Mouse (Mus musculus): ENCODE measurements around the gene Emp3. TPM values are rescaled to one million over a fixed set of nuclear protein-coding genes. Genes with fewer than 3 reads are reported as not detected.
"Not testable (repeated sequence)": the region's sequence is repeated elsewhere in the genome, so short reads cannot be mapped to it uniquely, and the experiment has no call there.

Emp3 gene
- total RNA-seq (2021) = 1 to 10 TPM; 2.1 to 2.3 TPM
- long read RNA-seq, partial matches to known transcripts = 0 of 1 reads
- long read RNA-seq, other reads (novel, unspliced or antisense) = 0 of 1 reads

DNA sequence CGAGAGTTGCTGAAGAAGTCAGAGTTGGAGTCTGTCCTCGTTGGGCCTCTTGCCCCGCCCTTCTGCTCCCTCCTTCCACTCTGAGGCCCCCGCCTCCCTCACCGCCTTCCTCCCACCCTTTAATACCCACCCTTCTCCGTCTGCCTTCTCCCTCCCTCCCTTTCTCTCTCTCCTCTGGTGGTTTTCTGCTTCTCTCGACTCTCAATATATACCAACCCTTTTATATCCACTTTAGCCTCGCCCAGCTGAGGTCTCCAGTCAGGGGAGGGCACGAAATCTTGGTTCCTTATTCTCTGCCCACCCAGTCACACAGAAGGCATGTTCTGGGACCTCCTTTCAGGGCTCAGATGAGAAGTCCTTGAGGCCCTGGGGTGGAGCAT lies at the start of gene Emp3:
Emp3 (minus strand) TSS at position 163 of the 380 bp plus-strand sequence.
- DNase-seq (ENCODE audit: low spot score in 2 of 2) = no peak

DNA sequence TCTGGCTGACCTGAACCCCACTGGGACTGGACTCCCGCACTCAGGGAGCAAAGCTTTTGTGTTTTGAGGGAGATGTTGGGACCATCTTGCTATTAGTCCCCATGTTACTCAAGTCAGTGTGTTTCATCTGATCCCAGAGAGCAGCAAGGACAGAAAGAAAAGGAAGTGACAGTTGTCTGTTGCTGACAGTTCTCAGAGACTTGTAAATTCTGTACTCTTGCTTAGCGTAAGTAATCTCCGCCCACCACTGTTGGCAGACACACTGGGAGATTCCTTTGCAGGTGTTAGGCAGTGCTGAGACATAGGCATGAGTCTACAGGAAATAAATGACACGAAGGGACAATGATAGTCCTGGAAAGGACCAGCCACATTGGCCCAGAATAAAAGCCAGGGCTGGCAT lies 35.4 kb upstream of the Emp3 start:
- DNase-seq (ENCODE audit: low spot score in 2 of 2) = no peak

DNA sequence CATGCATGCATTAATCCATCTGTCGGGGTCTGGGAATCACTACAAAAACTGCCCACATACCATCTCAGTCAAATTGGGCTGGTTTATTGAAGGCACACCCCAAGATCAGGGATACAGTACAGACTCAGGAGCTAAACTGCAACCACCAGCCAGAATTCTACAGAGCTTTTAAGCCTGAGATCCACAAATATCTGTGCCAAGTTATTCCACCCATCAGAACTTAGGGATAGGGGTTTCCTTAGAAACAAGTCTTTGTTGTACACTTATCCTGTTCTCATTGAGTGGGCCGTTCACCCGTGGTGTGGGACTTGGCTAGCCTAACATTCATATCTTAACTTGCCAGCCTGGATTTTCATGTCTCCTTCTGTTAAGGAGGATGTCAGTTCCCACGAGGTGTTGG lies 27.9 kb upstream of the Emp3 start:
- peak in 1 of 2 experiments; percentile 20 for DNase-seq (ENCODE audit: low spot score in 2 of 2)

DNA sequence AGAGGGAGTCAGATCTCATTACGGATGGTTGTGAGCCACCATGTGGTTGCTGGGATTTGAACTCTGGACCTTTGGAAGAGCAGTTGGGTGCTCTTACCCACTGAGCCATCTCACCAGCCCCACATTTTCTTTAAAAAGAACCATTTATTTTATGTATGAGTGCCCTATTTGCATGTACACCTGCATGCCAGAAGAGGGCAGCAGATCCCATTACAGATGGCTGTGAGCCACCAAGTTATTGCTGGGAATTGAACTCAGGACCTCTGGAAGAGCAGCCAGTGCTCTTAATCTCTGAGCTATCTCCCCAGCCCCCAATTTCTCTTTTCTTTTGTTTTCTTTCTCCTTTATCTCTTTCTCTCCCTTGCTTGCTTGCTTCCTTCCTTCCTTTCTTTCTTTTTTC lies 22.1 kb upstream of the Emp3 start:
- DNase-seq (ENCODE audit: low spot score in 2 of 2) = not testable (repeated sequence)

DNA sequence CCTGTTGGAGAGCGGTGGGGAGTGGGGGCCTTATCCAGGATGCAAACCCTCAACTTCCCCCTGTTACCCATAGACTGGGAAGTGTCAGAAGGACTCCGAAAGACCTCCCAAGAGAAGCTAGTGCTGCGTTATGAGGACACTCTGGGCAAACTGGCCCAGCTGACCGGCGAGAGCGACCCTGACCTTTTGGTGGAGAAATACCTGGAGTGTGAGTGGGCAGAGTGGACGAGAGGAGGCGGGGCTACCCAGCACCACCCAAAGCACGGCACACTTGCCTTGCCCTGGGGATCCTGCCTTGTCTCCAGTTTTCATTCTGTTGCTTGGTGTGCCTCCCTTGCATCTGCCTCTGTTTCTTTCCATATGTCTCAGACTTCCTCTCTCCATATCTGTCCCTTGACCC lies 20.8 kb upstream of the Emp3 start:
- DNase-seq (ENCODE audit: low spot score in 2 of 2) = no peak

DNA sequence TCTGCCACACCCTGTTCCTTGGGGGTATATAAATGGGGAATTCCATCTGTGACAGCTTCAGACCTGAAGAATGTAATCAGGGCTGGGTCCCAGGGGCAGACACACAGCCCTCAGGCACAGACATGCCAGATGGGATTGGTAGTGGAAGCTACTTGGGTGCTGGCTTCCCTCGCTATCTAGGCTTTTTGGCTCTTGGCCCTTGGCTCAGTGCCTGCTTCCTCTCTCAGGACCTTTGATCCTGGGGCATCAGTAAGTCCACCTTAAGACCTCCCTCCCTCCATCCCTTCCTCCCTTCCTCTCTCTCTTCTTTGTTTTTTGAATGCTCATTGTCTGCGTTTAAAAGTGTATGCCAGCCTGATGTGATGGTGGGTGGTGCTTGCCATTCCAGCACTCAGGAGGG lies 18.6 kb upstream of the Emp3 start:
- no peak for DNase-seq (ENCODE audit: low spot score in 2 of 2)

DNA sequence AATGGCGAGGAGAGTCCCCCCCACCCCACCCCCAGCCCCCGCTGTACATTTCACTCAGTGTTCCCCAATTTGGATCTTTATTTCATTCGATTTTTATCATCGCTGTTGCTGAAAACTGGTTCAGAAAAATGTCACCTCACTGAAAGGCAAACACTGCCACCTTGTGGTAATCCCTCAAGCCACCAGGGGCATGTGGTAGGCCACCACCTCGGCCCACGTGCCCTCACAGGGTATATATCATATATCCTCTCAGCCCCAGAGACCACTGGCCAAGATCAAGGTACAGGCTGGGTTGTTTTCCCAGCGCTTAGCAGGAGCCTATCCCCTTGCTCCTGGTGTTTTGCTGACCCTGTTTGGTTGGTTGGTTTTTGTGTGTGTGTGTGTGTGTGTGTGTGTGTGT lies 13.9 kb upstream of the Emp3 start:
- peak in 1 of 2 experiments; percentile 69 for DNase-seq (ENCODE audit: low spot score in 2 of 2)

DNA sequence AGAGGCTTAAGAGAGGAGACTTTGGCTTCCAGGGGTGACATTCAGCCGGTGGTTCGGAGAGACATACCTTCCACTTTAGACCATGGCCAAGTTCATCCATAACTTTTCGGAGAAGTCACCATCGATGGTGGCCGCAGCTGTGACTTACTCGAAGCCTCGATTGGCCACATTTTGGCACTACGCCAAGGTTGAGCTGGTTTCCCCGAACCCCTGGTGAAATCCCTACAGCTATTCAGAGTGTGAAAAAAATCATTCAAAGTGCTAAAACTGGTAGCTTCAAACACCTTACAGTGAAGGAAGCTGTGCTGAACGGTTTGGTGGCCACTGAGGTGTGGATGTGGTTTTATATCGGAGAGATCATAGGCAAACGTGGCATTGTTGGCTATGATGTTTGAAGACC lies 12.6 kb upstream of the Emp3 start:
- DNase-seq (ENCODE audit: low spot score in 2 of 2) = not testable (repeated sequence)

DNA sequence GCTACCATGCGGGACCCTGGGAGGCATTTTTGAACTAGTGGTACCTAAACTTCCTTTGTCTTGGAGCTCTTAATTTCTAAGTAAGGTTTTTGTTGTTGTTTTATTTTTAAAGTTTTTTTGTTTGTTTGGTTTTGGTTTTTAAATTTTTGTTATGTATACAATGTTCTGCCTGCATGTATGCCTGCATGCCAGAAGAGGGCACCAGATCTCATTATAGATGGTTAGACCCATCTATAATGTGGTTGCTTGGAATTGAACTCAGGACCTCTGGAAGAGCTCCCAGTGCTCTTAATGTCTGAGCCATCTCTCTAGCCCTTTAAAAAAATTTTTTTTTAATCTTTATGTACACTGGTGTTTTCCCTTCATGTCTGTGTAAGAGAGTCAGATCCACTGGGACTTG lies 8.5 kb upstream of the Emp3 start:
- DNase-seq (ENCODE audit: low spot score in 2 of 2) = no peak

DNA sequence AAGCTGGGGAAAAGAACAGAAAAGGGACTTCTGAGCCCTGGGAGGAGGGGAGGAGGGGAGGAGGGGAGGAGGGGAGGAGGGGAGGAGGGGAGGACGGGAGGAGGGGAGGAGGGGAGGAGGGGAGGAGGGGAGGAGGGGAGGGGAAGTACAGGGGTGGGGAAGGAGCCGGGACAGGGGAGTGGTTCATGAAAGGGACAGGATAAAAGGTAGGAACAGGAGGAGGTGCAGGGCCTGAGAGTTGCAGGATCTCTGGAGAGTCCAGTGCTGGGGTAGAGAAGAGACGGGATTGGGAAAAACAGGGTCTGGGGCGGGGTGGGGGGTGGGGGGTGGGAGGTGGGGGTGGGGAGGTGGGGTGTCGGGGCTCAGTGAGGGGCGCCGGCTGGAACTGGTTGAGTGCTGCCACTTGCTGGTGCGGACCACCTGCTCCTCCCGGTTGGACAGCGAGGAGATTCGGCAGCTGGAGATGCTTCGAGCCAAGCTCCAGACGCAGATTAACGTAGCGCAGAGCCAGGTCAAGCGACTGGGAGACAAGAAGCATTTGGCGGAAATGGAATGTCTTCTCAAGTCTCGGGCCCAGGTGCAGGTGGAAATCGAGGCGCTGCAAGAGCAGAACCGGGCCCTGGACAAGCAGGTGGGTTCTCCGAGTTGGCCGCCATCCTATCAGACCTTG lies 7.6 kb upstream of the Emp3 start:
- DNase-seq (ENCODE audit: low spot score in 2 of 2) = no peak

DNA sequence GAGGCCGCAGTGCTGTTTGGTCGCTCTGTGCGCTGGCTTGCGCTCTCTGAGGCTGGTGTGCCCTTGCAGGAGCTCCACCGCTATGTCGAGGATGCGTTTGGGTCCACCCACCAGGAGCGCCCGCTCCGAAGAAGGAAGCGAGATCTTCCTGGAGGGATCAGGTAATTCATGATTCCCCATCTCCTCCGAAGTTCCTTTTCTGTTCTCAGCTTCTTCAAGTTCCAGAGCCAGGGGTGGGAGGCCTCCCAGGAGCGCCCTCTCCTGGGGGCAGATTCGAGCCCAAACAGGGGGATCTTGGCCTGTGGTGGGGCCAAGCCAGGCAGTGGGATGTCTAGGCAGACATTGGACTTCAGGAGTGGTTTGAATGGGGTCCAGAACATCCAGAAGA lies 3.2 kb upstream of the Emp3 start:
- no peak for DNase-seq (ENCODE audit: low spot score in 2 of 2)

DNA sequence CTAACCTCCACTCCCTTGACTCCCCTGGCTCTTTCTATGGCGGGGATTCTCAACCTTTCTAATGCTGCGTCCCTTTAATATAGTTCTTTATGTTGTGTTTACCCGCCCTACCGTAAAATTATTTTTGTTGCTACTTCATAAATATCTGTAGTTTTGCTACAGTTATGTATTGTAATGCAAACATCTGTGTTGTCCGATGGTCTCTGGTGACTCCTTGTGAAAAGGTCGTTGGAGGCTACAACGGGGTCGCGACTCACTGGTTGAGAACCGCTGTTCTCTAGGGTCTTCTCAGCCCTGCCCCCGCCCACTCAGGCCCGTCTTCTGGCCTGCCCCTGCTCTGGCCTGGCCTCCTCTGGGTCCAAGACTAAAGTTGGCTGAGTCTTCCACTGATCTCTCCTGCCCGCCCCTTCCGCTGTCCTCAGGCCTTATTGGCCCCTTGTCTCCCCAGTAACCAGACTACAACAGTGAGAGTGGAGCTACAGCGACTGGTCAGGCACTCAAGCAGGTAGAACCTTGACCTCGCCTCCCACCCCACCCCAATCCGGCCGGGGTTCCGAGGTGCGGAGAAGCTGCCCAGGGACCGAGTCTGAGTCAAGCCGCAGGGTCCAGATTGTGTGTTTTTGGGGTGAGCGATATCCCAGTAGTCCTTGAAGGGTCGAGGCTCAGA lies 2.7 kb upstream of the Emp3 start, which contains the start of gene Ccdc114:
Ccdc114 (plus strand) TSS at position 311 of the 667 bp plus-strand sequence.
- peak in 1 of 2 experiments; percentile 34 for DNase-seq (ENCODE audit: low spot score in 2 of 2)

DNA sequence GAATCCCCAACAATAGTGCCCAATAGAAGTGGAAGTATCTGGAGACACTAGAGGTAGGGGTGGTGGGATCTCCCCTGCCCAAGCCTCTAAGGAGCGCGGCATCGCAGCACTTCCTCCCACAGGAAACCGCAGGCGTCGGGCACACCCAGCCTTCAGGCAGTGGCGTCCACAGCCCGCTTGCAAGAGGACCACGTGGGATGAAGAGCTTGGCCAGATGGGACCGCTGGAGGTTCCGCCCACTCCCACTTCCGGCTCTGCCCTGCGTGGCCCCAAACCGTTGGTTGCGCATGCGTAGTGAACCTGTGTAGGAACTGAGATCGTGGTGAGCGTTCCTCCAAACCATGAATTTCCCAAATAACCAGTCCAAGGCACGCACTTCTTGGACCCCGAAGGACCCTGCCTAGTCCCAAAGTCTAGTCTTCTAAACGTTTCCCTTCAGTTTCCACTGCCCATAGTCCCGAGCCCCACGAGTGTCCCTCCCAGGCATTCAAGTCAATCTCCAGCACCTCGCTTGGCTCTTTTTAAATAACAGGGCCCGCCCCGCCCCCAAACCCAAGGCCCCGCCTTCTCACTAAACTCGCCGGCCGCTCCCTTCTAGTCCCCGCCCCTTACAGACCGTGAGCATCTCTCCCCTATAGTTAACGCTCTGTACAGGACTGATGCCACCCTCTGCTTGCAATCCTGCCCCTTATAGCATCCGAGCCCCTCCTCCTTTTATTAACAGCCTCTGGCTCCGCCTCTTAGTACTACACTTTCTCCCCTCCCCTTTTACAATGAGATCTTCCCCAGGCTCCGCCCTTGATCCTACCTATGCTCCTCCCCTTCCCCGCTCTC lies 1.9 kb upstream of the Emp3 start:
- DNase-seq (ENCODE audit: low spot score in 2 of 2) = peak; percentile 89 to 97

DNA sequence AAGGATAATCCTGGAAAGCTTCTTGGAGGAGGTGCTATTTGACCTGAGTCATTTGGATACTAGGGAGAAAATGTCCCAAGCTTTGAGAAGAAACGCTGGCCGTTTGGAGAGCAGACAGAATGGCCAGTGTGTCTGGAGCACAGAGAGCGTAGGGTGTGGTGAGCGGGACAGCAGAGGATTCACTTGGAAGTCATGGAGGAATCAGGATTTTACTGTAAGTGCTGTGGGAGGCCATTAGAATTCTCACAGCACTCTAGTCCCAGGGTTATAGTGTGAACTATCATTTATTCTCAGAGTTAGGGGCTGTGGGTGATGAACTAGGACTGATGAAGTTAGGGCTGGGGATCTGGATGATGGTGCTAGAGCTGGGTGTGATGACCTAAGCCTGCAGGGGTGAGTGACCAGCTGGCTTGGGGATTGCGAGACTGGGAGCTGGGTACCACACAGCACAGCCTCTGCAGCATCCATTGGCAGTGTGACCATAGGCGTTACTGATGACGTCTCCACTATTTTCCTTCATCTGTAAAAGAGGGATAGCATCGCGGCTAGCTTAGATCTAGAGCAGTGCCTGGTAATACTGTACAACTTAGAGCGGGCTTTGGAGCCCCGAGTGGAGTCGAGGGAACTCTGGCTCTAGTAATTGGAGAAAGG lies 871 bp upstream of the Emp3 start:
- no peak for DNase-seq (ENCODE audit: low spot score in 2 of 2)

DNA sequence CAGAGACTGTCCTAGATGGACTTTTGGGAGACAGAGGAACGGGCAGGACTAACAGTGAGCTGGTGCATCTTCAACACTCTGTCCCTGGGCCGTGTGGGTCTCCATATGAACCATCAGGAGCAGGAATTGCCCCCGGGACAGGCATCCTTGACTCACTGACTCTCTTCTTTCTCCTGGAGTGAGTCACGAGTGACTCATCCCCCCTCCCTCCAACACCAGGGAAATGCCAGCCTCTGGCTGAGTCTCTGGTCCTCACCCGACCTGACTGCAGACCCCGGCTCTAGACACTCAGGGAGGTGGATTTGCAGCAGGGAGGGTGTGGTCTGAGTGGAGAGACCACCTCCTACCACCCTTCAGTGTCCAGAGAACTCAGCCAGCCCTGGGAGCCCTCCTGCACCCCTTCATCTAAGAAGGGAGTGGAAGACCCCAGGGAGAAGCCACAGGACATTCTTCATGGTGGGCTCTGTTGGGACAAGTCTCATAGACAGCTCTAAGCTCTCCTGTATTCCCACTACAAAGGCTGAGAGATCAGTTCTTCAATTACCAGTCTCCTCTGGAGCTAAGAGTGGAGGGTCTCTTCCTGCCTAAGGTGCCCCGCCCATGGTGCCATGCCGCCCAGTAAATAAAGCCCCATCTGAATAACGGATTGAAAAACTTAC lies 492 bp downstream of the Emp3 start:
- no peak for DNase-seq (ENCODE audit: low spot score in 2 of 2)

DNA sequence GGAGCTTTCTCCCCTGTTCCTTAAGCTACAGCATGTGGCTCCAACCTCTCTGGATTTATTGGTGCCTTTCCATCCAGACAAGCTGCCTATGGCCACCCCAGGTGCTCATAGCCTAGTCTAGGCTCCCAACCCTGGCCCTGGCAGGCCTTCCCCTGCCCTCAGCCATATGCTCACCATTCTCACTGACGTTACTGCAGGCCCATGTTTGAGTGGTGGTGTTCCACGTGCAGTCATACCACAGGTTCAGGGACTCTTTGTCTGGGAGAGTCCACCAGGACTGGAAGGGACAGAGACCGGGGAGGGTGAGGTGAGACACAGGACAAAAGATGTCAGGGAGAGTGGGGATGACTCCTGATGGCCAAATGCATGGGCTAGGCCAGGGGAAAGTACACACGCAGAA lies 1.4 kb downstream of the Emp3 start:
- DNase-seq (ENCODE audit: low spot score in 2 of 2) = no peak

DNA sequence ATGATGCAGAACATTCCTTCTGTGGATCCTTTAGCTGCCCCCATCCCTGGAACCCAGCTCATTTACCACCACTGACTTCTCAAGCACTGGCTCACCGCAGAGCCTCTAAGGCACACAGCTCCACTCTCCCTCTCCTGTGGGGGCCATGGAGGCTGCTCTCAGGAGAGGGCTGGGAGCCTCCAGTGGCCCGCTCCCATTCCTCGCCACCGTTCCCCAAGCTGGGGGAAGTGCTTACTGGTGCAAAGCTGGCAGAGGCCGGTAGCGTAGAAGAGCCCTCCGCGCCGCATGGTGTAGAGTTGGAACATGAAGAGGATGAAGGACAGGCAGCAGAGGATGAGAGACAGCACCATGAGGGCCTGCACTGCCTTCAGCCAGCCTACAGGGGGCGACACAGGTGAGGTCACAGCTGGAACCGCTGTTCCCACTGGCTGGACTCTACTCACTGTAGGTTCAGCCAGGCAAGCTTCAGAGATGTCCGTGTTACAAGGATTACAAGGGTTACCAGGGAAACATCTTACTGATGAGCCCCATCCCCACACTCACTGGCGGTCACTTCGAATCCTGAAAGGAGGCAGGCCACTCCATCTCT lies 2.0 kb downstream of the Emp3 start:
- no peak for DNase-seq (ENCODE audit: low spot score in 2 of 2)

DNA sequence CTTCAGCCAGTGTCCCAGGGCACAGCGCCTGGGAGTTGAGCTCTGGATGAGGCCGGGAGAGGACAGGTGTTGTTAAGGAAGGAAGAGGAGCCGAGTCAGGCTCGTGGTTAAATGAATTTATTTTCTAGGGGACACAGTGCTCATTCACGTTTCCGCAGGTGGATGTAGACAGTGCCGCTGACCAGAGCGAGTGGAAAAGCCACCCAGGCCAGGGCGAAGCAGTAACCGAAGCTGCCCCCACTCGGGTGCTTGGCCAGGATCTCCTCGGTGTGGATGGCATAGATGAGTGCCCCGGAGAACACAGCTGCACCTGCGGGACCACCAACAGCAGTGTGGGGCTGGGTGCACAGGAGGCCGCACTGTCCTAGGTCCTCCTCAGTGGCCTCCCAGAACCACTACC lies 3.3 kb downstream of the Emp3 start:
- DNase-seq (ENCODE audit: low spot score in 2 of 2) = no peak

DNA sequence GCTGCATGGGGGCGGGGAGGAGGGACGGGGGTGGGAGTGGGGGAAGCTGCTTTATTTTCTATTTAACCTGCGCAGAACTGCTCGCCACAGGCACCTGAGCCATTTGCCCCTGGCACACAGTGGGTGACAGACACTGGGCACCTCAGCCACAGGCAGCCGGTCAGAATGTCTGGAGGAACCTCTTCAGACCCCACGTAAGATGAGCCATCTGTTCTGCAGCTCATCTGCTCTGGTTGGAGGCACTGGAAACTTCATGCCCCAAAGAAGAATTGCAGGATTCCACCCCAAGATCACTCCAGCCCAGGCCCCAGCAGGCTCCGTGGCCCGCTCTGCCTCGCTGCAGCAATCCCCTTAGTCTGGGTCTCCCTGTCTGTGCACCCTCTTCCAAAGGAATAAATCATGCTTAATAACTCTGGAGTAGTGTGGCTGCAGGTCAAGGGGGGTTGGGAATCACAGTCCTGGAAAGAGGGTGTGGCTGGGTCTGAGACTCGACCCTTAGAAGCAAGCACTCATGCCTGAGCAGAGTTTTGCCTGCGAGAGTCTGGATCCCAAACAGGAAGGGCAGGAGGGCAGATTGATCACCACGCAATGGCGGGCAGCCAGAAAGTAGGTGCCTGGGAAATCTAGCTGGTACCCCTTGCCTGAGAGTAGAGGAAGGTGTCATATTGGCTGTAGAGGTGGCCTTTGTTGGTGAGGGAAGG lies 4.0 kb downstream of the Emp3 start:
- DNase-seq (ENCODE audit: low spot score in 2 of 2) = no peak

Data from layer of hippocampus, adult 18-20 months (tissue).